Mouse (Mus musculus) lung, postnatal 0 days (tissue): ENCODE data around the gene Fars2. TPM values are rescaled to one million over a fixed set of nuclear protein-coding genes. Genes with fewer than 3 reads are reported as not detected.

Source experiments
- ATAC-seq: fragments of 200-750 bp; cut with Nextera tagmentation; 2 replicates; pipeline ENCODE4 v1.8.0; 2017; ENCODE audit warnings: moderate library complexity
- DNase-seq: peaks from one replicate; pipeline ENCODE4 v3.0.0-alpha.2; 2016; ENCODE audit warnings: low spot score
- H3K27ac ChIP-seq: fragments of 300-500 bp; sonication (generic); 2 replicates; pipeline ENCODE4 v1.5.1; 2014; ENCODE audit warnings: antibody characterized with exemption, mild to moderate bottlenecking, low read length, mixed read lengths
- H3K27me3 ChIP-seq: fragments of 300-500 bp; sonication (generic); replicated peaks from 2 replicates; pipeline ENCODE4 v1.6.1; 2014; ENCODE audit warnings: low read length, mixed read lengths; ENCODE audit not compliant: insufficient read depth
- H3K36me3 ChIP-seq: fragments of 300-500 bp; sonication (generic); 2 replicates; pipeline ENCODE4 v1.6.1; 2014; ENCODE audit warnings: low read length, mixed read lengths; ENCODE audit not compliant: insufficient read depth
- H3K4me1 ChIP-seq: fragments of 300-500 bp; sonication (generic); 2 replicates; pipeline ENCODE4 v1.6.1; 2014; ENCODE audit warnings: antibody characterized with exemption, low read depth, low read length, mixed read lengths; ENCODE audit not compliant: insufficient read depth
- H3K4me2 ChIP-seq: fragments of 300-500 bp; sonication (generic); replicated peaks from 2 replicates; pipeline ENCODE4 v1.6.1; 2014; ENCODE audit warnings: low read depth, mild to moderate bottlenecking, low read length, moderate library complexity, mixed read lengths
- H3K4me3 ChIP-seq: fragments of 300-500 bp; sonication (generic); 2 replicates; pipeline ENCODE4 v1.5.1; 2014; ENCODE audit warnings: low read depth, low read length
- H3K9ac ChIP-seq: fragments of 300-500 bp; sonication (generic); replicated peaks from 2 replicates; pipeline ENCODE4 v1.6.1; 2014; ENCODE audit warnings: low read depth, mild to moderate bottlenecking
- H3K9me3 ChIP-seq: fragments of 300-500 bp; sonication (generic); 2 replicates; pipeline ENCODE4 v1.6.1; 2016; ENCODE audit warnings: low read length, mixed read lengths
- CTCF ChIP-seq: IDR thresholded peaks from 2 replicates; pipeline ENCODE4 v1.5.1; 2016; ENCODE audit warnings: antibody characterized with exemption, mild to moderate bottlenecking
- EP300 ChIP-seq: IDR thresholded peaks from 2 replicates; pipeline ENCODE4 v1.6.1; 2016; ENCODE audit warnings: antibody characterized with exemption, mild to moderate bottlenecking, control low read depth
- WGBS: fragments of 180-500 bp; shearing (Covaris S2); extraction: QIAGEN DNeasy Blood & Tissue Kit; methylation state at CpG from one replicate; pipeline ENCODE4 v1.1.7; 2014; 5-methylcytosine and 5-hydroxymethylcytosine counted together
- polyA plus RNA-seq: library from polyadenylated mRNA; unstranded; fragments of >200 nt; fragmentation: Nextera tagmentation; extraction: Ambion mirVana; gene quantifications from 2 replicates; pipeline ENCODE4 v1.2.1, GENCODE M21; 2015

The Fars2 gene
- polyA plus RNA-seq, 1 experiment from 2014 or later, result 33.2 TPM

DNA sequence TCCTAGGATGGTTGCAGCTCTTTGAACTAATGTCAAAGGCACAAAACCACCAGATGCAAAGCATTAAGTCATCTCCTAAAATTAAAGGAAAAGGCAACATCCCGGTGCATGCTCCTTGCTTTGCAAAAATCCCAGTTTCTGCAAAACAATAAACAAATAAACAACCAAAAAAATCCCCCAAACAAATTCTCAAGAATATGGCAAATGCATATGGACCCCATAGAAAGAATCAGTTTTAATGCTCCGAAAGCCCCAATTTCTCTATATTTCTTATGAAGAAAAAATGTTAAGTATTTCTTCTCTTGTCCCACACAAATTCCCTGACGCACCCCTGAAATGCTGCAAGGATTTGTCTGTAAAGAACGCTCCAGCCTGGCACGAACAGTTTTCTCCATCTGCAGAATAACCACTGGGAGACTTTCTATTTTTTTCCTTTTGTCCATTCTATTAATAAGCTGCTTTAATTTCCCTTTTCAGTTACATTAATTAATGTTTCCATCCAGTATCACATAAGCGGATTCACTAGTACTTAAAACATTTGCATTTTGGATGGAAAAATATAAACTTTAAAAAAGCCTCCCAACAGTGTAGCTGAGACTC lies 615.8 kb downstream of the Fars2 start:
- H3K4me2 ChIP-seq, result no peak overlapping the region
- TF ChIP-seq EP300 (no peak), CTCF (no peak)
- ATAC-seq, result no peak
- WGBS, result 12% methylated on average over 6 of the region's 6 CpGs
- H3K4me3 ChIP-seq, result no peak overlapping the region
- H3K27ac ChIP-seq, result no peak overlapping the region
- no peaks in the 10 kb centered on the region for H3K9me3 ChIP-seq
- H3K9ac ChIP-seq, result no peak overlapping the region
- H3K36me3 ChIP-seq, result no peaks in the 10 kb centered on the region
- peak; percentile 7 for DNase-seq
- H3K4me1 ChIP-seq, result peaks cover 21% of the 10 kb centered on the region; the same call in 1 of the 2 replicates
- H3K27me3 ChIP-seq, result peaks cover 76% of the 10 kb centered on the region

DNA sequence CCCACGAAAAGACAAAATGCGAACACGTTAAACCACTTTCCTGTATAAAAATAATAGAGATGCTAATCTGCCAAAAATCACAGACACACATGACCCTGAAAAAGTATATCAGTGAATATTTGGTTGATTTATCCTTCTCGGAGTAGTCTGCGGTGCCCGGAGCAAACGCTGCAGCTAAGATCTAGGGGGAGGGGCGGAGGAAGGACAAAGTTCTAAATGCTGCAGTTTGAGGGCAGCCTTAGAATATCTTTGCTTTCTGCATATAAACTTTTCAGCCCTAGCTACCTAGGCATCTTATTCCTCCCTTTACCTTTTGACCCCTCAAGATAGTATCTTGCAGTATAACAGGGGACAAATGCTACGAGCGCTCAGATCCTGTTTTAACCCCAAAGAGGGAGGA lies 616.4 kb downstream of the Fars2 start:
- H3K4me1 ChIP-seq, result peaks cover 21% of the 10 kb centered on the region; the same call in 1 of the 2 replicates
- peak; percentile 14 for DNase-seq
- no peak for ATAC-seq
- WGBS, result 3% methylated on average over 10 of the region's 10 CpGs
- no peak overlapping the region for H3K9ac ChIP-seq
- no peaks in the 10 kb centered on the region for H3K36me3 ChIP-seq
- H3K27ac ChIP-seq, result no peak overlapping the region
- peaks cover 71% of the 10 kb centered on the region for H3K27me3 ChIP-seq
- no peaks in the 10 kb centered on the region for H3K9me3 ChIP-seq
- no peak overlapping the region for H3K4me3 ChIP-seq
- H3K4me2 ChIP-seq, result no peak overlapping the region
- TF ChIP-seq EP300, result no peak
- no peak for TF ChIP-seq CTCF

DNA sequence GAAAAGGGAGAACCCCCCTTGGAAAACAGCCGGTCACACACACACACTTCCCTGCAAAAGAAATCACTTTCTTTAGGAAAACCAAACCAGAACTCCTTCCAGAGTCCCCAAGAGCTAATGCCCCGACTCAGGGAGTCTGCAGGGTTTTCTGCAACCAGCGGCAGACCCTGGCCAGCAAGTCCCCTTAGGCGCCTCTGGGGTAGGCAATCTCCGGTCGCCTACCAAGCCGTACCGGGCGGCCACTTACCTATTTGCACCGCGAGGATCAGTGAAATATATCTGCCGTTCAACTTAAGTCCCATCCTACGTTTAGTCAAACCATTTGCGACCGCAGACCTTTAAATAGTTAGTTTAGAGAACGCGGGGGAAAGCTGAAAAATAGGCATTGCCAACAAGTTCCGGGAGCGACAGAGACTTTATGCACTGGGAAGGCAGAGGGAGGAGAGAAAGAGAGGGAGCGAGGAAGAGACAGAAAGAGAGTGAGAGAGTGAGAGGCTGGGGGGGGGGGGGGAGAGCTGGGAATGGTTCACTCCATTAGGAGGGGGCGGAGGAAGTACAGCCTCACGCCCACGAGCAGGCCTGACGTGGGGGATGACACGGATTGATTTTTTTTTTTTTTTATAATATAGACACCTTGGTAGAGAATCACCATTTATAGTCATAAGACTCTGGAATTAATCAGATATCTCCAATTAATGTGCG lies 616.9 kb downstream of the Fars2 start:
- DNase-seq, result no peak
- Histone ChIP-seq H3K36me3 (no peaks in the 10 kb centered on the region), H3K9me3 (no peaks in the 10 kb centered on the region), H3K27ac (no peak overlapping the region), H3K4me2 (no peak overlapping the region), H3K9ac (no peak overlapping the region), H3K27me3 (peaks cover 66% of the 10 kb centered on the region), H3K4me3 (no peak overlapping the region), H3K4me1 (peaks cover 21% of the 10 kb centered on the region; the same call in 1 of the 2 replicates)
- no peak for ATAC-seq
- WGBS, result 2% methylated on average over 25 of the region's 26 CpGs
- no peak for TF ChIP-seq CTCF
- no peak for TF ChIP-seq EP300

DNA sequence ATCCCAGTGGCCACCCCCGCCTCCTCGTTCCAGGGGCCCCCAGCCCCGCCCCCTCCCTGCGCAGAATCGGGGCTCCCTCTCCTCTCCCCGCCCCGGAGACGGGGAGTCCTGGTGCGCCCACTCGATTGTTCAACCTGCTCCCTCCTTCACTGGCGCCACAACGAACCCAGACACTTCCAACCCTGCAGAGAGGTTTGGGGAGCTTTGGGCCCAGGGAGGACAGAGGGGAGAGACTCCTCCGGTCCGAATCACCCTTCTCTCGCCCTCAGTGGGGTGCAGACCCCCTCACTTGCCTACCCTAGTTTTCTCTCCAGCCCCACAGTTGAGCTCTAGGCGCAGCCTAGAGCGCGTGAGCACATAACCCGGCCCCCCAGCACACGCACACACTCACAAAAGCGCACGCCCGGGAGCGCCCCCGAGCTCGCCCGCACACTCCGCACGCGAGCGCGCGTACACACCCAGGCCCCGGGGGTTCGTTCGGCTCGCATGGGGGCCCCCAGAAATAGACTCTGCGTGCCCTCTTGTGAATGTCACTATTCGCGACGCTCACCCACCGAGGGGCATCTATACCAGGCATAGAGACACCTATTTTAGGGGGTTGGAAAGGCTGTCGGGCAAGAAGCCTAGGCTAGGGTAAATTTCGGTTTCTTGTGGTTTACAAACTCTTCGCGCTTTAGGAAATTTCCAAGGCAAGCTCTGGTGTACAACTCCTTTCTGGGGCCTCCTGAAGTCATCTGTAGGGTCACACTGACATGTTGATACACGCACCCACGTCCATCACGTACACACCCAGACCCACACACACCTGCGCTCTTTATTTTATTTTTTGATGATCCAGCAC lies 617.7 kb downstream of the Fars2 start, which contains the start of gene Nrn1:
Nrn1 (minus strand) TSS at position 401 of the 841 bp plus-strand sequence.
- no peaks in the 10 kb centered on the region for H3K36me3 ChIP-seq
- TF ChIP-seq CTCF (no peak), EP300 (no peak)
- no peak within 1 kb of the TSS for H3K9ac ChIP-seq
- no peaks in the 10 kb centered on the region for H3K9me3 ChIP-seq
- peaks cover 21% of the 10 kb centered on the region; the same call in 1 of the 2 replicates for H3K4me1 ChIP-seq
- no peak for ATAC-seq
- H3K27me3 ChIP-seq, result peaks cover 60% of the 10 kb centered on the region
- no peak for DNase-seq
- no peak within 1 kb of the TSS for H3K27ac ChIP-seq
- peak within 1 kb of the TSS; percentile 36 for H3K4me3 ChIP-seq
- WGBS, result 1% methylated on average over 49 of the region's 50 CpGs
- H3K4me2 ChIP-seq, result peak within 1 kb of the TSS; percentile 66

GRCm38 (mm10) chr13:36735901-36736618 lies 618.8 kb downstream of the Fars2 start:
- DNase-seq (peak; percentile 53), ATAC-seq (peak; percentile 77)
- Histone ChIP-seq H3K9me3 (no peaks in the 10 kb centered on the region), H3K9ac (no peak overlapping the region), H3K4me3 (peak overlapping the region; percentile 36), H3K27me3 (peaks cover 51% of the 10 kb centered on the region), H3K27ac (no peak overlapping the region), H3K4me1 (peaks cover 21% of the 10 kb centered on the region; the same call in 1 of the 2 replicates), H3K4me2 (peak overlapping the region; percentile 66), H3K36me3 (no peaks in the 10 kb centered on the region)
- 0% methylated on average over 29 of the region's 39 CpGs for WGBS
- TF ChIP-seq EP300 (no peak), CTCF (no peak)
